Mouse (Mus musculus) testis, adult 2 months (tissue): Measurements from ENCODE around the gene Nkpd1. TPM values are rescaled to one million over a fixed set of nuclear protein-coding genes. Genes with fewer than 3 reads are reported as not detected.

ENCODE experiments used
- H3K27ac ChIP-seq: fragments of 200-500 bp; 2 replicates; pipeline ENCODE4 v1.5.1; 2012; ENCODE audit warnings: low read depth, low read length; ENCODE audit not compliant: control insufficient read depth, insufficient read depth
- H3K27me3 ChIP-seq: fragments of 200-500 bp; 2 replicates; pipeline ENCODE4 v1.6.1; 2012; ENCODE audit warnings: mild to moderate bottlenecking, low read length, moderate library complexity; ENCODE audit not compliant: control insufficient read depth, insufficient read depth
- H3K36me3 ChIP-seq: fragments of 200-500 bp; 2 replicates; pipeline ENCODE4 v1.6.1; 2012; ENCODE audit warnings: mild to moderate bottlenecking, low read length; ENCODE audit not compliant: control insufficient read depth, insufficient read depth
- H3K4me1 ChIP-seq: fragments of 200-500 bp; 2 replicates; pipeline ENCODE4 v1.6.1; 2012; ENCODE audit warnings: low read length; ENCODE audit not compliant: control insufficient read depth, insufficient read depth
- H3K4me3 ChIP-seq: fragments of 200-500 bp; 2 replicates; pipeline ENCODE4 v1.5.1; 2012; ENCODE audit warnings: low read depth, mild to moderate bottlenecking, low read length, moderate library complexity, mixed read lengths; ENCODE audit not compliant: control insufficient read depth
- CTCF ChIP-seq: fragments of 200-500 bp; IDR thresholded peaks from 2 replicates; pipeline ENCODE4 v1.5.1; 2012; ENCODE audit warnings: low read depth, mild to moderate bottlenecking, inconsistent platforms, low read length, moderate library complexity; ENCODE audit not compliant: control insufficient read depth, insufficient read depth, insufficient replicate concordance
- POLR2A ChIP-seq: fragments of 200-500 bp; IDR thresholded peaks from 2 replicates; pipeline ENCODE4 v1.6.1; 2012; ENCODE audit warnings: low read depth, mild to moderate bottlenecking, inconsistent platforms, low read length, moderate library complexity; ENCODE audit not compliant: control insufficient read depth
- polyA plus RNA-seq: library from polyadenylated mRNA; depleted of rRNA; stranded (reverse); fragments of >200 nt; gene quantifications from 2 replicates; pipeline ENCODE4 v1.2.3, GENCODE M21; 2012

The Nkpd1 gene
- polyA plus RNA-seq, 1 experiment: 5.6 TPM

DNA sequence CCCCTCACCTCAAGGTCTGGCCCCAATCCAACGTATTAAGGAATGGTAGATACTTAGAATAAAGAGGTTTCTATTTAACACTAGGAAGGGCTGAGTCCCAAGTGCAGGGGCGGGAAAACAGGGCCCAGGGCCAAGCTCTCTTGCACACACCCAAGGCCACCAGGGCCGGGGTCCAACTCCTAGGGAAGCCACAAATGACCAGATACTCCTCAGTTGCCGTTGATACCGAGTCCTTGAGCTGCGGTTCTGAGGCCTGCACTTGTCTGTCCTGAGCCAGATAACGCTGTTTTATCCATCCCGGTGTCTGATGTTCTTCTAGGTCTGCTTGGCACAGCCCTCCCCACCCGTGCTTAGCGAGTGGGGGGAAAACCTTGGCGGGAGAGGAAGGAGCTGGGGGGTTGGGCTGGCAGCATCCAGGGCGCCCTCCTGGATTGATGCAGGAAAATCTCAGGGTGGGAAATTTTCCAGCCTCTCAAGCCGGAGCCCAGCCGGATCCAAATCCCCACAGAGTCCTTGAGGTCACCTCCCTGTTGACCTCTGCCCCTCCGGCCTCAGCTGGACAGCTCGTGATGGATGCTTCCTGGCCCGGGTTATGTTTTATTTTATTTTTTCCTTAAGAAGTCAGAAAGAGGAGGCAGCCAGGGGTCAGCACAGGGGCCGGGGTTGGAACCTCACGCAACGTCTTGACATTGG lies 22.0 kb upstream of the Nkpd1 start:
- Histone ChIP-seq H3K36me3 (no peaks in the 10 kb centered on the region), H3K4me1 (peaks cover 17% of the 10 kb centered on the region), H3K27me3 (no peaks in the 10 kb centered on the region), H3K27ac (peak overlapping the region; percentile 74), H3K4me3 (no peak overlapping the region)
- TF ChIP-seq CTCF (no peak), POLR2A (no peak)

DNA sequence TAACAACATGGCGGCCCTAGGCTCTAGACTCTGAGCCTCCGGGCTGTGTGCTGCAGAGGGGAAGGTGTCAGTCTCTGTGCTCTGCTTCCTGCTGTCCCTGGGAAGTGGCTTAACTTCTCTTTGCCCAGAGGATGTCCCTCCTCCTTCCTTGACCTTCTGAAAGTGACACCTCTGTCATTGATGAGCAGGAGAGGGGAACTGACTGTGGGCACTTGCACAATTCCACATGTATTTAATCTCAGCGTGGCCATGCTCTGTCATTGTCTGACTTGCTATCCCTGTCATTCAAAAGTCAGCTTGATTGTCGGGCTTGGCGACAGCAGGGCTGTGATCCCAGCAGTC lies 21.5 kb upstream of the Nkpd1 start:
- Histone ChIP-seq H3K4me1 (peaks cover 17% of the 10 kb centered on the region), H3K27me3 (no peaks in the 10 kb centered on the region), H3K27ac (peak overlapping the region; percentile 74), H3K4me3 (no peak overlapping the region), H3K36me3 (no peaks in the 10 kb centered on the region)
- TF ChIP-seq POLR2A (no peak), CTCF (no peak)

DNA sequence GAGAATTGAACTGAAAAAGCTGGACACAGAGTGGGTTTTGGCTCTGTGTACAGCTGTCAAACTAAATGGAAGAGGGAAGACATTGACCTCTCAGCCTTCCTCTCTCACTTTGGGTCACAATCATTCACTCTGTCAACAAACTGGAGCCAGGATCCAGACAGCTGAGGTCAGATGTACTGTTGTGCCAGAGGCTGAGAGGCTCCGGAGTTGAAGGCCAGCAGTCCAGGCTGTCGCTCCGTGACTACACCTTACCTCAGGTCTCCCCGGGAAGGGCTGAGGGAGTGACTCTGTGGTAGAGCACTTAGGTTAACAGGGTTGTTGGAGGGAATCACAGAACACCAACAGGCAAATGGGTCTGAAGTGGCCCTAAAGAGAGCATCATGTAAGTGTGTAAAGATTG lies 19.3 kb upstream of the Nkpd1 start:
- TF ChIP-seq POLR2A: no peak
- TF ChIP-seq CTCF: no peak
- H3K4me1 ChIP-seq: peaks cover 17% of the 10 kb centered on the region
- H3K27me3 ChIP-seq: no peaks in the 10 kb centered on the region
- H3K27ac ChIP-seq: no peak overlapping the region
- no peaks in the 10 kb centered on the region for H3K36me3 ChIP-seq
- H3K4me3 ChIP-seq: no peak overlapping the region

DNA sequence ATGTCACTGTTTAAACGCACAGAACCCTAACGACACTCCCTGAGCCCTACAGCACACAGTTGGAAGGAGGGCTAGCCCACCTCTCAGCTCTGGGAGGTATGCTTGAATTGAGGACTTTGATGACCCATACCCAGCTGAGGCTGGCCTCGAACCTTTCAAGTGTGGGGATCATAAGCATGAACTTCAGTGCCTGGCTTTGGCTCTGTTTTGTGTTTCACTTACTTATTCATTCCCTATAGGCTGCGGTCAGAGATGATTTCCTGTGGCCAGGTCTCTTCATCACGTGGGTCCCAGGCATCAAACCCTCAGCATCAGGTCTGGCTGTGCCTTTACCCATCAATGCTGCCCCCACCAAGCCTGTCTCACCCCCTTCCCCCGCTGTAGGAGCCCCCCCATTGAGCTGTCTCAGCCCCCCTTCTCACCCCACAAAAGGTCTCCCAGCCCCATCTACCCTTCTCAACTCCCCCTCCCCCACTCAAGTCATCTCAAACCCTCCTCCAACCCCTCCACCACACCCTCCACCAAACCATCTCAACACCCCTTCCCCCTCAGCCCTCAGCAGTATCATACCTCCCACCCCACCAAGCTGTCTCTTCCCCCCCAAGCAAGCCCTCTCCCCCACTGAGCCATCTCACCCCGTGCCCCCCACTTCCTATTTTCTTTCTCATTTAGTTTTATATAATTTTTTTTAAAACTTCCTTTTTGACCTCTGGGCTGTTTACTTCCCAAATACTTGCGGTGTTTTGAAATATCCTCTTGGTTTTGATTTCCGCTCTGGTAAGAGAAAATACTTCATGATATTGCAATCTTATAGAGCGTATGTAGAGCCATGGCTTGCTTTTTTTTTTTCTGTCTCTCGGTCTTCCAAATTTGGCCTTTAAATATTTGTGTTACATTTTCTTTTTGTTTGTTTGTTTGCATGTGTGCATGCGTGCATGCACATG lies 16.9 kb upstream of the Nkpd1 start:
- no peak for TF ChIP-seq CTCF
- no peak for TF ChIP-seq POLR2A
- Histone ChIP-seq H3K4me1 (peaks cover 8% of the 10 kb centered on the region), H3K27ac (no peak overlapping the region), H3K4me3 (no peak overlapping the region), H3K27me3 (no peaks in the 10 kb centered on the region), H3K36me3 (no peaks in the 10 kb centered on the region)

DNA sequence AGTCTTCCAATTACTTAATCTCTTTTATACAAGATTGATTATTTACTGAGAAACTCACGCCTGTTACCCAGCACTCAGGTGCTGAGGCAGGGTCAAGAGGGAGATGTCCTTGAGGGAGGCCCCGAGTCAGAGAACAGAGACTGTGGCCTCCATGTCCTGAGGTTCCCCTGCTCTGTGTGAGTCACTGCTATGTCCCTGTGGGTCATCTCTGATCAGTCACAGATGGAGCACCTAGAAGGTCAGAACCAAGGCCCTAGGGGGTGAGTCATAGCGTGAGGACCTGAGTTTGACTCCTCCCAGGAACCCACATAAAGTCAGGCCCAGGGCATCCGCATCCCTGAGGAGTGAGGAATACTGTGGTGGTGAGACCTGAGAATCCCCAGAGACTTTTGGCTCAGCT lies 16.0 kb upstream of the Nkpd1 start:
- H3K27me3 ChIP-seq: no peaks in the 10 kb centered on the region
- H3K4me3 ChIP-seq: no peak overlapping the region
- no peak for TF ChIP-seq CTCF
- TF ChIP-seq POLR2A: no peak
- H3K27ac ChIP-seq: no peak overlapping the region
- no peaks in the 10 kb centered on the region for H3K36me3 ChIP-seq
- H3K4me1 ChIP-seq: peaks cover under 1% of the 10 kb centered on the region; the same call in 1 of the 2 replicates

DNA sequence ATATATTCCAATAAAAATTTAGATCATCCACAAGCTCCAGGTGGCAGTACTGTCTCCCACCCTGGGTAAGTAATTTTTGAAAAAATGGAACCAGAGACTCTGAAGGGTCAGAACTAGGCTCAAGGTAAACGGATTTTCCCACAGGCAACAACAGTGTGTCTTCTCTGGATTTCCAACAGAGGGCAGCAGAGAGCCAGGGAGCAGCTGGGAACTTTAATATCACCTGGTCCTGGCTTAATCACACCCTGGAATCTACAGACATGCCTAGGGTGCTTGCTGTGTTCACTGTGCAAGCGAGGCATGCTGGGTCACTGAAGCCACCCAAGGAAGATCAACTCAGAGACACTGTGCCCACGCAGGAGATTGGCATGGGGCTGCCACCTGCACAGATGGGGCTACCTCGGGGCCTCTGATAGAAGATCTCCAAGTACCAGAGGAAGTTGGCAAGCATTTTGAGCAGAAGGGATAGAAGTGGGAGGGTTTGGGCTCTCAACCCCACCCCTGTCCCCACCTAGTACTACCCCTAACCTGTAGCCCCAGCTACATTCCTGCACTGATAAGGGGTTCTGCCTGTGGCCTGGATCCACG lies 14.1 kb upstream of the Nkpd1 start:
- no peaks in the 10 kb centered on the region for H3K36me3 ChIP-seq
- no peak overlapping the region for H3K27ac ChIP-seq
- H3K27me3 ChIP-seq: no peaks in the 10 kb centered on the region
- peaks cover 11% of the 10 kb centered on the region for H3K4me1 ChIP-seq
- no peak for TF ChIP-seq POLR2A
- TF ChIP-seq CTCF: peak; percentile 52; the same call in 1 of the 2 replicates
- H3K4me3 ChIP-seq: no peak overlapping the region

DNA sequence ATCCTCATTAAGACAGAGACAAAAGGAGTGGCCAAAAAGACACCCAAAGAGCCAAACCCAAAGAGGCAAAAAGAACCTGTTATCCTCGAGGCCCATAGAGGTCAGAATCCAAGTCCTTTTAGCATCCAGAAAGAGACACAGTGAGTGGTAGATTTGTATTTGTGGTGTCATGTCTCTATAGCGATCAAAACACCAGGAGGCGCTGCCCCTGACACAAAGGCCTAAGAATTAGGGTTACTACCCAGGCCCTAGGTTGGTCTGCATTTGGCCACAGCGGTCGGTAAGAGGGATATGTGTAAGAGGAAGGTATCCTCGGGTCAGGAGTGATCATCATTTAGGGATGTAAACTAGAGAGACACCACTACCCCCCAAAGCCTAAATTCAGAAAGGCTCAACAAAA lies 11.3 kb upstream of the Nkpd1 start:
- Histone ChIP-seq H3K4me3 (no peak overlapping the region), H3K27ac (no peak overlapping the region)
- TF ChIP-seq CTCF (no peak), POLR2A (no peak)

More for the DNA sequence above, 11.3 kb upstream of the Nkpd1 start:
- Histone ChIP-seq H3K36me3 (no peaks in the 10 kb centered on the region), H3K27me3 (no peaks in the 10 kb centered on the region), H3K4me1 (peaks cover 15% of the 10 kb centered on the region)
